Mouse (Mus musculus) heart, adult 2 months (tissue): Measurements from ENCODE around the gene AC161166.1.

Source experiments
- CTCF ChIP-seq: fragments of 200-600 bp; IDR thresholded peaks from 2 replicates; pipeline ENCODE4 v1.8.1; 2022; ENCODE audit warnings: antibody characterized with exemption, mild to moderate bottlenecking, moderate library complexity
- POLR2A ChIP-seq: fragments of 200-500 bp; IDR thresholded peaks from 2 replicates; pipeline ENCODE4 v1.6.1; 2011; ENCODE audit warnings: mild to moderate bottlenecking, low read depth, low read length, control low read depth; ENCODE audit not compliant: insufficient read depth

GRCm38 (mm10) chr7:24480986-24481473 is 31.2 kb downstream of the AC161166.1 start:
- TF ChIP-seq CTCF (no peak), POLR2A (no peak)
